Mouse (Mus musculus) ES-E14 (cell line): ENCODE measurements around the gene Mterf4.

ENCODE experiments used
- CHD2 ChIP-seq: IDR thresholded peaks from 2 replicates; pipeline ENCODE4 v1.6.1; 2014; ENCODE audit warnings: mild to moderate bottlenecking, low read depth, low read length, inconsistent platforms
- HCFC1 ChIP-seq: IDR thresholded peaks from 2 replicates; pipeline ENCODE4 v1.6.1; 2012; ENCODE audit warnings: low read length, inconsistent platforms, borderline replicate concordance; ENCODE audit not compliant: insufficient read depth
- MAFK ChIP-seq: IDR thresholded peaks from 2 replicates; pipeline ENCODE4 v1.6.1; 2014; ENCODE audit warnings: mild to moderate bottlenecking, low read depth, low read length, inconsistent platforms; ENCODE audit not compliant: insufficient read depth
- ZC3H11A ChIP-seq: IDR thresholded peaks from 2 replicates; pipeline ENCODE4 v1.6.1; 2012; ENCODE audit warnings: low read depth, mild to moderate bottlenecking, inconsistent platforms, low read length, borderline replicate concordance
- ZNF384 ChIP-seq: IDR thresholded peaks from 2 replicates; pipeline ENCODE4 v1.6.1; 2012; ENCODE audit warnings: low read depth, low read length, inconsistent platforms

- TF ChIP-seq ZNF384, result no peak
- no peak for TF ChIP-seq MAFK
- TF ChIP-seq HCFC1, result no peak
- no peak for TF ChIP-seq ZC3H11A
- no peak for TF ChIP-seq CHD2
These were observed 30.2 kb downstream of the Mterf4 start for GRCm38 (mm10) chr1:93275561-93275960.
